Mouse (Mus musculus) T-helper 17 cell (primary cell): ENCODE data around the gene Paxx.
"Not testable (repeated sequence)": the region's sequence is repeated elsewhere in the genome, so short reads cannot be mapped to it uniquely, and the experiment has no call there.

Source experiments
- in situ Hi-C, 2 experiments: fragments of 300-600 bp; cut with MboI, MseI; formaldehyde crosslinking; loops; 1 replicate in 1 of 2; 2 replicates in 1 of 2; pipeline ENCODE4 v1.15.1; 2025; ENCODE audit warnings: high pct_unique_total_duplicates in 2 of 2

Paxx gene

GRCm38 (mm10) chr2:25422587-25423410 is 38.1 kb downstream of the Paxx start, which contains the start of gene Fut7:
TSS of gene Fut7 (plus strand) at chr2:25423267.
- in situ Hi-C loops = loop anchor here in 1 of 2 experiments (10.0 kb wide), 1 partner anchor 1332 kb away; no protein-coding TSS in a partner anchor

GRCm38 (mm10) chr2:25421896-25422295 is 39.0 kb downstream of the Paxx start:
- in situ Hi-C loops = loop anchor here in 1 of 2 experiments (10.0 kb wide), 1 partner anchor 1333 kb away; no protein-coding TSS in a partner anchor

GRCm38 (mm10) chr2:25417426-25417825 is 43.5 kb downstream of the Paxx start:
- in situ Hi-C loops = no loop called here

GRCm38 (mm10) chr2:25413436-25413835 is 47.5 kb downstream of the Paxx start:
- in situ Hi-C loops = not testable (repeated sequence)

- in situ Hi-C loops = no loop called here
Observed at GRCm38 (mm10) chr2:25408908-25409307, 52.0 kb downstream of the Paxx start.
